Mouse (Mus musculus): ENCODE measurements around the gene Vipas39.
"Not testable (repeated sequence)": the region's sequence is repeated elsewhere in the genome, so short reads cannot be mapped to it uniquely, and the experiment has no call there.

Vipas39 gene

GRCm38 (mm10) chr12:87266108-87266826, at the start of gene Vipas39, which contains the start of gene Ahsa1:
TSS of gene Vipas39 (minus strand) at chr12:87266256.
TSS of gene Ahsa1 (plus strand) at chr12:87266479.
- DNase-seq (ENCODE audit: low spot score in 2 of 2) = peak; percentile 72 to 83

DNA sequence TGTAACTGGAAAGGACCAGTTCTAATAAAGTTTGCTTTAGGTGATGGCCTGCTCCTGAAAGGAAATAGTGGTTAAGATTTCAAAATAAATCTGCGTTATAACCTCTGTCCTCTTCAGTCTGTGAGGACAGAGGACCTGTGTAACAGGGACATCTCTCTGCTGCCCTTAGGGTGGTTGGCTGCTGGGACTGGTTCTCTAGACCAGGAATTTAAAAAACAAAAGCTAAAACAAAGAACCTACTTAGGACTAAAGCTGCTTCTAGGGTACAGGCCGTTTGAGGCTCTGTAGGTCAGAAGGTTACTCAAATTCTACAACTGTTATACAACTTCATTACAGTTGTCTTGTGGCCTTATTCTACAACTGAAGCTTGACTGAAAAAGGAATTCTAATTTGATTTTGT, 47.0 kb upstream of the Vipas39 start:
- DNase-seq (ENCODE audit: low spot score in 2 of 2) = no peak

GRCm38 (mm10) chr12:87306584-87306844, 40.5 kb upstream of the Vipas39 start:
- not testable (repeated sequence) for DNase-seq (ENCODE audit: low spot score in 2 of 2)

DNA sequence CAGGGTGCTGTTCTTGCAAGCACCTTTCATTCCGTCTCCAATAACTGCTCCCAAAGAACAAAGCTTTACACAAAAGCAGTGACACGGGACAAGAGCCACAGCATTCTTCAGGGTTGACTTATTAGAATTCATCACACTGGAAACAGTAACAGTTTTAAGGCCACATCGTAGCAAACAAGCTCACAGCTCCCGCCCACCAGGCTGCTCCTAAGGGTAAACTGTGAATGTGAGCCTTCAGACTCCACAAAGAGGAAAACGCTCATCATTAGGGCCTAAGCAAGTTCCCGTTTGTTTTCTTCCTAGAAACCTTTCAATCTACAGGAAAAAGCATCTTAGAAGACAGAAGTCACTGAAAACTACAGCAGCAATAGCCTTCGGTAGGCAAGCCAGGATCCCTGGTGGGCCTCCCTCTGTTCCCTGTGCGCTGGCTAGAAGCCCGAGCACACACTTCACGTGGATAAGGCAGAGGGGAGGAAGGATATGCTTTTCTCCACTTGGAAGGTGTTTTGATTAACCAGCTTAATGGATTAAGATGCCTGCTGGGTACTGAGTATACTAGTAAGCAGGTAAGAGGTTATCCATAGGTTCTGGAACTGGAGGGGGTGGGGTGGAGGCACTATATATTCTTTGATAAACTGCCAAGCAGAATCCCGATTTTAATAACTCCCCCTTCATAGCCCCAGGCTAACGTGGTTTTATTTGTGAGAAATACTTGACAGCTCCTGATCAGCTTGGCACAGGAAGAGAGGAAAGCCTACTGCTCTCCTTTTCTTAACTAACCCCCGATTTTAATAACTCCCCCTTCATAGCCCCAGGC, 39.9 kb upstream of the Vipas39 start:
- no peak for DNase-seq (ENCODE audit: low spot score in 2 of 2)

DNA sequence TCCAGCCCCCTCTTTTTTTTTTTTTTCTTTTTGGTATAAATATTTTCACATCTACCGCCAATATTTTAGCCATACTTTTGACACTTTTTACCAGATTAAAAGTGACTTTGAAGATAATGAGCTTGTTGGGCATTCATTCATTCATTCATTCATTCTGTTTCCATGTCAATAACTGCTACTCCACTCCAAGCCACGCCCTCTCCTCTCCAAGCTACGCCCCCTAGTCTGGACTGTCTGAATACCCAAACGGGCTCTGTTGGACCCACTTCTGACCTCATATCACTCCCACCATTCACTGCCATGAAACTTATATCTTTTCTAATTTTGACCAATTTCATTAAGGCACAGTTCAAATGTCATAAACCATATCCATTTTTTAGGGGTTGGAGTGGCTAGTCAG, 35.1 kb upstream of the Vipas39 start:
- DNase-seq (ENCODE audit: low spot score in 2 of 2) = no peak

GRCm38 (mm10) chr12:87300441-87300690, 34.3 kb upstream of the Vipas39 start:
- DNase-seq (ENCODE audit: low spot score in 2 of 2) = no peak

GRCm38 (mm10) chr12:87299657-87300440, 33.8 kb upstream of the Vipas39 start, which contains the start of gene Ism2:
TSS of gene Ism2 (minus strand) at chr12:87299705.
- DNase-seq (ENCODE audit: low spot score in 2 of 2) = no peak

DNA sequence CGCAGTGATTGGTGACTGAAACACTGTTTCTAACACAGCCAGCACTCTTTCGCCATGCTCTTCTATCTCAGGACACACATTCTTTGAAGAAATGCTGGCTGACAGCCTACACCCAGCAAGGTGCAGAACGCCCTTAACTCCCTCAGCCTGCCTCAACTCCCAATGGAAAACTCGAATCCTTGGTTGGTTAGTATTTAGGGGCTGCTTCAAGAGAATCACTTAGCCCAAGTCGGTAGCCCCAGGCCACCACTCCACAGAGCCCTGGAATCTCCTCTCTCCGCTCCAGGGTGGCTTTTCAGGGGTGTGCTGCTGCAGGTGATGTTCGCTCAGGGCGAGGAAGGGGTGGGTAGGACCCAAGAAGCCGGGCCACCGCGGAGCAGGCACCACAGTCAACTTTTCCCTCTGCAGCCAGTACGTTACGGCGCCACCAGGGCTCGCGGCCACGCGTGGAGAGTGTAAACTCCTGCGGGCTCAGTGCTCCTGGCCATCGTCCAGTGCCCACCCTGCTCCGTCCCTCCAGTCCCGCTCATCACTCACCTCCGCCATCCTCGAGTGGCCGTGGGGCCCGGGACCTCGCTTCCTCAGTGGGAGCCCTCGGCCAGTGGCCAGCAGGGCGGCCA, 33.1 kb upstream of the Vipas39 start:
- DNase-seq (ENCODE audit: low spot score in 2 of 2) = no peak

DNA sequence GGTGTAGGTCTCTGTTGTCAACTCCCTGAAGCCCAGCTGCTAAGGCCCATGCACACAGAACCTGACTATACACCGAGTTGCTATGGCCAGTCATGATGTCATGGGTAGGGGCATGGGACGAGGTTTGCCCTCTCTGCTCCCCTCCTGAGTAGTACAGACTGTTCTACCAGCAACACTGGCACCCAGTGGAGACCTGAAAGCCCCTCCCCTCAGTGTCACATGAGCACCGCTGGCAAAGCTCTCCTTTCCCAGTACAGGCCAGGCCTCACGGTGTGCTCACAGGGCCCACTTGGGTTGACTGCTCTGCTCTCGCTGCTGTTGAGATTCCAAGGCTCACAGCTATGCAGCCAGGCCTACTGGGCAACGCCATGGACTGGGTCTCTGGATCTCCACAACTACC, 27.9 kb upstream of the Vipas39 start:
- DNase-seq (ENCODE audit: low spot score in 2 of 2) = no peak

GRCm38 (mm10) chr12:87289100-87289499, 23.0 kb upstream of the Vipas39 start:
- DNase-seq (ENCODE audit: low spot score in 2 of 2) = no peak

GRCm38 (mm10) chr12:87284726-87285125, 18.7 kb upstream of the Vipas39 start:
- DNase-seq (ENCODE audit: low spot score in 2 of 2) = no peak

DNA sequence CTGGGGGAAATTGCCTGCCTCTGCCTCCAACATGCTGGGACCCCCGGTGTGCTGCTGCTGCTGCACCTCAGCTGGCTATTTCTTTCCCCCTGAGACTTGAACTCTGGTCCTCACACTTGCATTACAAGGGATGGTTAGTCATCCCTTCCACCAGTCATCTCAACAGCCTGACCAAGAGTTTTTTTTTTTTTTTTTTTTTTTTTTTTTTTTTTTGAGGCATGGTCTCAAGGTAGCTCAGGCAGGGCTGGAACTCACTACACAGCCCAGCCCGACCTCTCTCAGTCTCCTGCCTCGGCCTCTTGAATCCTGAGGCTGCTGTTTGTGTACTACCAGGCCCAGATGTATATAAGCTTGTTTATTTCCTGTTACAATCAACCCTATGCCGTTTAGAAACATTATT, 18.2 kb upstream of the Vipas39 start:
- DNase-seq (ENCODE audit: low spot score in 2 of 2) = no peak

- no peak for DNase-seq (ENCODE audit: low spot score in 2 of 2)
Observed at GRCm38 (mm10) chr12:87283706-87284105, 17.6 kb upstream of the Vipas39 start.

GRCm38 (mm10) chr12:87282743-87283142, 16.7 kb upstream of the Vipas39 start:
- no peak for DNase-seq (ENCODE audit: low spot score in 2 of 2)

GRCm38 (mm10) chr12:87281766-87282165, 15.7 kb upstream of the Vipas39 start:
- DNase-seq (ENCODE audit: low spot score in 2 of 2) = no peak

DNA sequence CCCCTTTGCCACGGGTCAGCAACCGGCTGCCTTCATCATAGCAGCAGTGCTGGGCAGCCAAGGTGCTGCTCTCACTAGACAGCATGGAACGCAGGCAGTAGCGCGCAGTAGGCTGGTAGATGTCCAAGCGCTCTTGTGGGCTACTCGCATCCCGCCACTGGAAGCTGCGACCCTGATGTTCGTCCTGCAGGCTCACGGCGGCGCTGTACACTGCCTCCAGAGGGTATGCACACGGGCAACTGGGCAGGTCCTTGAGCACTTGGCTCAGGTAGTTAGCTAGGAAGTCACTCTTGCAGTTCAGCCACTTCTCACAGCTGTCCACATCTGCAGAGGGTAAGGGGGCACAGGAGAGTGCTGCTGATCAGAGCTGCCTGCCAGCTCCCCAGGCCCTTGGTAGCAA, 13.8 kb upstream of the Vipas39 start:
- DNase-seq (ENCODE audit: low spot score in 2 of 2) = no peak

DNA sequence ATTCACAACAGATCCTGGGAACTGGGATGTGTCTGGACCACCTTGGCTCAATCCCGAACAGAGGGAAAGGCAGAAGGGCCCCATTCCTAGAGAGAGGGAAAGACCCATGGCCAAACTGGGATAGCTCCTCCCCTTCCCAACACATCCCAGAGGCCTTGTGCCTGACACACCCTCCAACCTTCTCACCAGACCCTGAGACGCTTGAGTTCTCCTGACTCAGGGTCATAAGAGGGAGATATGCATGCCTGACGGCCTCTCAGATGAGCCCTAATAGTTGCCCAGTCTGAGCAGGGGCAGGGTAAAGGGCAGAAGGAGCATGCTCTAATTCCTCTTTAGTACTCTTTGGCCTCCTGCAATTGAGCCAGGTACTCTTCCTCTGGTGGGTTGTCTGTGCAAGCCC, 13.3 kb upstream of the Vipas39 start:
- DNase-seq (ENCODE audit: low spot score in 2 of 2) = no peak

GRCm38 (mm10) chr12:87278118-87278730, 12.2 kb upstream of the Vipas39 start:
- no peak for DNase-seq (ENCODE audit: low spot score in 2 of 2)

DNA sequence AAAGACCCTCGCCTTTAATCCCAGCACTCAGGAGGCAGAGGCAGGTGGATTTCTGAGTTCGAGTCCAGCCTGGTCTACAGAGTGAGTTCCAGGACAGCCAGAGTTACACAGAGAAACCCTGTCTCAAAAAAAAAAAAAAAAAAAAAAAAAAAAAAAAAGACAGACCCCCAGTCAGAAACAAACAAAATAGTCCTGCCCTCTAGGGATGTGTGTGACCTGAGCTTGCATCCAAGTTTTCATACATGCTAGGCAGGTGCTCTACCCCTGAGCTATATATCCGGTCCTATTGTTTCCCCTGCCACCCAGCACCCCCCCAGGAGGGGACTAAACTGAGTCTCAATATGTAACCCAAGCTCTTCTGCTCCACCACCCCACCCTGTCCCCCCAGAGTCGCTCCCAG, 11.2 kb upstream of the Vipas39 start:
- DNase-seq (ENCODE audit: low spot score in 2 of 2) = not testable (repeated sequence)

- DNase-seq (ENCODE audit: low spot score in 2 of 2) = no peak
Observed at GRCm38 (mm10) chr12:87274853-87275831, 9.1 kb upstream of the Vipas39 start.

DNA sequence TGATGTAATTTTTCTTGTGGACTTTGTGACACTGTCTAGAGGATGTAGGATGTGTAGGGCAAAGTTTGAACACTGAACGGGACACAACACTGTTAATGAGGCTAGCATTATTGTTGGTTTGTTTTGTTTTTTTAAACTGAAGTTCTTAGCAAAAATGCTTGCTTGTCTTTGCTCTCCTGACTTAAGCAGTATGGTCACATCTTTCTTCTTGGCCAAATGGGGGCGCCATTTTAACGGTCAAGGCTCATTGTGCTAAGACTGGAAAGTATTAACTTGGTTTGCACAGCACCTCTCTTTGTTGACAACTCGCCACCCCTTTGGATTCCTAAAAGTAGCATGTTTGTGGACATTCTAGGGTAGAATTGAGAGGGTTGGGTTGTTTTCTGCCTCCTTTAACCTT, 1.6 kb upstream of the Vipas39 start:
- no peak for DNase-seq (ENCODE audit: low spot score in 2 of 2)
